Mouse (Mus musculus) ES-E14 (cell line): ENCODE measurements around the gene Setd3. TPM values are rescaled to one million over a fixed set of nuclear protein-coding genes. Genes with fewer than 3 reads are reported as not detected.

ENCODE experiments used
- DNase-seq: peaks from one replicate; pipeline ENCODE4 v3.0.0-alpha.2; 2013; ENCODE audit warnings: low read depth, low spot score
- H3K27ac ChIP-seq: 2 replicates; pipeline ENCODE4 v1.5.1; 2012; ENCODE audit warnings: low read depth, mild to moderate bottlenecking, low read length, moderate library complexity, mixed read lengths; ENCODE audit not compliant: poor library complexity, insufficient read depth, severe bottlenecking
- H3K36me3 ChIP-seq: 2 replicates; pipeline ENCODE4 v1.6.1; 2012; ENCODE audit warnings: mild to moderate bottlenecking, low read length, moderate library complexity, mixed read lengths; ENCODE audit not compliant: control insufficient read depth, poor library complexity, insufficient read depth, severe bottlenecking
- H3K4me1 ChIP-seq, 2 experiments: fragments of 150-350 bp in 1 of 2; sonication (generic) in 1 of 2; 2 replicates each; pipeline ENCODE4 v1.6.1; 2012; ENCODE audit warnings: low read length in 2 of 2, mild to moderate bottlenecking in 1 of 2, mixed read lengths in 1 of 2; ENCODE audit not compliant: control insufficient read depth in 2 of 2, insufficient read depth in 2 of 2, poor library complexity in 1 of 2
- H3K4me3 ChIP-seq, 2 experiments: fragments of 150-350 bp in 1 of 2; sonication (generic) in 1 of 2; 2 replicates each; pipeline ENCODE4 v1.5.1; 2012; ENCODE audit warnings: low read length in 2 of 2, low read depth in 1 of 2, mild to moderate bottlenecking in 1 of 2, mixed read lengths in 1 of 2; ENCODE audit not compliant: insufficient read depth in 1 of 2, poor library complexity in 1 of 2, severe bottlenecking in 1 of 2
- H3K9ac ChIP-seq: 2 replicates; pipeline ENCODE4 v1.6.1; 2012; ENCODE audit warnings: low read depth, mild to moderate bottlenecking, low read length, mixed read lengths; ENCODE audit not compliant: poor library complexity, insufficient read depth, severe bottlenecking
- H3K9me3 ChIP-seq: fragments of 150-350 bp; sonication (generic); 2 replicates; pipeline ENCODE4 v1.6.1; 2012; ENCODE audit warnings: low read depth, mild to moderate bottlenecking, low read length; ENCODE audit not compliant: control insufficient read depth, insufficient read depth
- CHD2 ChIP-seq: IDR thresholded peaks from 2 replicates; pipeline ENCODE4 v1.6.1; 2014; ENCODE audit warnings: mild to moderate bottlenecking, low read depth, low read length, inconsistent platforms
- HCFC1 ChIP-seq: IDR thresholded peaks from 2 replicates; pipeline ENCODE4 v1.6.1; 2012; ENCODE audit warnings: low read length, inconsistent platforms, borderline replicate concordance; ENCODE audit not compliant: insufficient read depth
- MAFK ChIP-seq: IDR thresholded peaks from 2 replicates; pipeline ENCODE4 v1.6.1; 2014; ENCODE audit warnings: mild to moderate bottlenecking, low read depth, low read length, inconsistent platforms; ENCODE audit not compliant: insufficient read depth
- ZC3H11A ChIP-seq: IDR thresholded peaks from 2 replicates; pipeline ENCODE4 v1.6.1; 2012; ENCODE audit warnings: low read depth, mild to moderate bottlenecking, inconsistent platforms, low read length, borderline replicate concordance
- ZNF384 ChIP-seq: IDR thresholded peaks from 2 replicates; pipeline ENCODE4 v1.6.1; 2012; ENCODE audit warnings: low read depth, low read length, inconsistent platforms
- in situ Hi-C, 2 experiments: fragments of 600-800 bp; cut with MboI; formaldehyde crosslinking; loops; one replicate each; pipeline ENCODE4 v1.15.1; 2025; ENCODE audit warnings: low sequenced_read_pairs in 2 of 2, inconsistent platforms in 1 of 2; ENCODE audit not compliant: unreplicated experiment in 2 of 2
- total RNA-seq: library from RNA; depleted of rRNA; stranded (reverse); fragments of 300-350 nt; gene quantifications from 2 replicates; pipeline ENCODE4 v1.2.3, GENCODE M21; 2012; rRNA removed

Gene Setd3
- total RNA-seq: 43.0 and 56.0 TPM in 2 replicates

DNA sequence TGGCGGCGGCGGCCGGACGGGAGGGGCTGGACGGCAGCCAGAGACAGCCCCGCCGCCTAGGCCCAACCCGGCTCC is at the start of gene Setd3:
Gene Setd3, minus strand, starts transcription at position 69 of the 75 bp plus-strand sequence.
- Histone ChIP-seq H3K9me3 (no peaks in the 10 kb centered on the region), H3K9ac (peak within 1 kb of the TSS; percentile 96), H3K4me3 (peak within 1 kb of the TSS; percentile 97 to 99), H3K4me1 (peaks cover 0 to 2% of the 10 kb centered on the region in 2 experiments; a peak in 1 of 4 replicates), H3K27ac (peak within 1 kb of the TSS; percentile 71), H3K36me3 (peaks cover 7% of the 10 kb centered on the region; the same call in 1 of the 2 replicates)
- in situ Hi-C loops: no loop called here
- TF ChIP-seq ZC3H11A (no peak), MAFK (no peak), ZNF384 (no peak), HCFC1 (no peak), CHD2 (no peak)
- DNase-seq: no peak

DNA sequence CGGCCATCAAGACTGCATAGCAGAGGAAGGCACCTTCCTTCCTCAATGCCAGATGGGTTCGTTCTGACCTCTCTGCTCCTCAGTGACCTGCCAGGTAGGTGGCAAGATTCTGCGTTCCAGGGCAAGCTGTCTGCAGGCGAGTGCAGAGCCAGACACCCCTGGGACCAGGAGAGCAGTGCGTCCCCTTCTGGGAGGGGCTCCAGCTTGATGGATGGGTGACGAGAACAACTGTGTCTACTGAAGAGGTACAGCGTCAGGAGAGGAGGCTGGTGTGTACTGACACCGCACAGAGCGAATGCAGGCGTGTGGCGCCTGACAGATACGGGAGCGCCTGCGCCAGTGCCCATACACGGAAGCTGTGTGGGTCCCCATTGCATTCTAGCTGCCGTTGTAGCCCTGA is 48.4 kb upstream of the Setd3 start:
- Histone ChIP-seq H3K9me3 (no peaks in the 10 kb centered on the region), H3K36me3 (no peaks in the 10 kb centered on the region), H3K9ac (no peak overlapping the region), H3K4me1 (peaks cover 0 to 17% of the 10 kb centered on the region in 2 experiments; a peak in 2 of 4 replicates), H3K4me3 (no peak overlapping the region), H3K27ac (no peak overlapping the region)
- in situ Hi-C loops: no loop called here
- TF ChIP-seq CHD2 (no peak), MAFK (no peak), ZNF384 (no peak)
- DNase-seq: no peak

DNA sequence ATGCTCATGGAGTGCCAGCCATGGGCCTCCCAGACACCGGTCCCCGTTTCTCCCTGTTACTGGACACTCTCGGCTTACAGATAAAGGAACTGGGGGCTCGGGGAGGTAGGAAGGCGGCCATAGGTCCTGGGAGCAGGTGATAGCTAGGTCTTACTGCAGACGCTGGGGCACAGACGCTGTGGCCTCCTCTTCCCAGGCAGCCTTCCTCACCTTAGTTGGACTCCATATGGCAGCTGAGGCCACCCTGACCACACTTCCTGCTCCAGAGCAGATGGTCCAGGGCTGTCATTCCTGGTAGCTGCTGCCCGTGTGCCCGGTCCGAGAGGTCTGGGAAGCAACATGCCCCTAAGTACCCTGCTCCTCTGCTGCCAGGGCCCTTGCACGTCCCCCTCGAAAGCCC is 47.8 kb upstream of the Setd3 start:
- Histone ChIP-seq H3K9me3 (no peaks in the 10 kb centered on the region), H3K4me1 (peaks cover 0 to 17% of the 10 kb centered on the region in 2 experiments; a peak in 2 of 4 replicates), H3K36me3 (no peaks in the 10 kb centered on the region), H3K27ac (no peak overlapping the region), H3K4me3 (no peak overlapping the region), H3K9ac (no peak overlapping the region)
- TF ChIP-seq MAFK (no peak), CHD2 (no peak), HCFC1 (no peak), ZC3H11A (no peak), ZNF384 (no peak)
- no peak for DNase-seq
- in situ Hi-C loops: no loop called here

DNA sequence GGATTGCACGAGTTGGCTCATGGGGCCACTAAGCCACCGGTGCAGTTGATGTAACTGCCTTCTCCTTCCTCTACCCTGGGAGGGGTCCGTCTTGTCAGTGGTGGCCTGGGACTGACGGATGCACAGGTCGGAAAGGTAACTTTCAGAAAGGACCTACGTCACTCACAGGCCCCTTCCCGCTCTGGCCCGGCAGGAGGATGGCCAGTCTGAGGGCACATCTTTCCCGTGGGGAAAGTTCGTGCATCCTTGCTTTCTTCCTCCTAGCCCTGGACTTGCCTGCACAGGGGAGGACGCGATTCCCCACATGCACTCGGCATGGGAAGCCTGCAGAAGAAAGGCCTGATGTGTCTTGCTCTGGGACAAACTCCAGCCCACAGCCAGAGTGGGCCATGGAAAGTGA is 47.1 kb upstream of the Setd3 start:
- Histone ChIP-seq H3K9me3 (no peaks in the 10 kb centered on the region), H3K9ac (no peak overlapping the region), H3K4me3 (no peak overlapping the region), H3K27ac (no peak overlapping the region), H3K36me3 (no peaks in the 10 kb centered on the region), H3K4me1 (peaks cover 0 to 18% of the 10 kb centered on the region in 2 experiments; a peak in 2 of 4 replicates)
- TF ChIP-seq ZNF384 (no peak), MAFK (no peak), ZC3H11A (no peak), HCFC1 (no peak), CHD2 (no peak)
- in situ Hi-C loops: no loop called here
- no peak for DNase-seq

DNA sequence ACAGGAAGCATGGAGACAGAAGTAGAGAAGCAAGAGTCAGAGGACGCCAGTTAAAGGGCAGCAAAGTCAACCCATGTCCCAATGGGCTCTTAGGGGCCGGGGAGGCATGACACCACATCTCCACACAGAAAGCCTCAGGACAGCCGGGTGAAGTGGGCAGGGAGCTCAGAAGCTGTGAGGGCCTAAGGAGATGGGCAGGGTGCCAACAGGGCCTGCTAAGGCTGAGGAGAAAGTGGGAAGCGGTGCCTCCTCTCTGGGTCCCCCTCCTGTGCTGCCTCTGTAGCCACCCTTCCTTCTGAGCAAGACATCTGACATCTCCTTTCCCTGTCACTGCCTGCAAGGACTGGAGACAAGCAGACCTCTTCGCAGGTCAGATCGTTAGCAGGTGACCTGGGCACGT is 46.7 kb upstream of the Setd3 start:
- no peak overlapping the region for H3K9ac ChIP-seq
- H3K4me1 ChIP-seq: peaks cover 0 to 22% of the 10 kb centered on the region in 2 experiments; a peak in 2 of 4 replicates
- H3K27ac ChIP-seq: no peak overlapping the region
- no peak for DNase-seq
- in situ Hi-C loops: no loop called here
- H3K9me3 ChIP-seq: no peaks in the 10 kb centered on the region
- no peak for TF ChIP-seq ZC3H11A
- no peak for TF ChIP-seq HCFC1
- TF ChIP-seq MAFK: no peak
- no peak for TF ChIP-seq ZNF384
- no peak for TF ChIP-seq CHD2
- H3K36me3 ChIP-seq: no peaks in the 10 kb centered on the region
- H3K4me3 ChIP-seq: no peak overlapping the region
